Comparison of ENCODE assay signal across 1 mouse cellular context in the genomic region with DNA sequence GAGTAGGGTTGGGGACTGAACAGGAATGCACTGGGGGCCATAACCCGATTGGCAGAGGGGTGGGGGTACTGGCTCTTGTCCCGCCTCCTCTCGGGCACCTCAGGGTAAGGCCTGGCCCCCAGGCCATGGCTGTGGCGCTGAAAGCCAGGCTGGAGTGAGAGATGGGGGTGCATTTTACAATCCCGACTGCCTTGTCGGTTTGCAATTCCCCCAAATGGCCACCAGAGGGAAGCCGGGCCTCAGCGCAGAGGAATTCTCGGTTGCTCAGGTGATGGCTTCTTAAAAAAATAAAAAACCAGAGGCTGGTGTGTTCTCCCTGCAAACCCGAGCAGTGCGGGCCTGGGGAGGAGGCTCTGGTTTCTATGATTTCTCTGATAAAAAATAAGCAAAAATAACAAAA.
TF ChIP-seq lines count a peak whose summit lies in the region.

No protein-coding gene starts in this region.

TF ChIP-seq in MEL, 35 proteins besides CTCF, POLR2A, EP300 and RAD21:
- TF ChIP-seq RCOR1 (IDR thresholded peaks at IDR 0.05; ENCODE audit: low read depth, low read length) (no peak), ETS1 (IDR thresholded peaks at IDR 0.05; ENCODE audit: low read depth, low read length) (no peak), SMC3 (IDR thresholded peaks at IDR 0.05; ENCODE audit: low read depth, low read length) (peak; percentile 97), MXI1 (IDR thresholded peaks at IDR 0.05; ENCODE audit: low read depth, low read length) (no peak), ZNF384 (IDR thresholded peaks at IDR 0.05; ENCODE audit: low read depth, low read length) (peak; percentile 94), SIN3A (IDR thresholded peaks at IDR 0.05; ENCODE audit: low read length) (peak; percentile 35; the same call in 1 of the 2 replicates), ZC3H11A (IDR thresholded peaks at IDR 0.05; ENCODE audit: low read depth, low read length) (peak; percentile 89)
